Mouse (Mus musculus) G1E (cell line): Measurements from ENCODE around the gene Hs3st3a1. TPM values are rescaled to one million over a fixed set of nuclear protein-coding genes. Genes with fewer than 3 reads are reported as not detected.

Experiments
- ATAC-seq: 2 replicates; pipeline ENCODE4 v1.8.0; 2016; ENCODE audit warnings: mild to moderate bottlenecking; ENCODE audit not compliant: insufficient number of reproducible peaks, poor library complexity, low FRiP score, severe bottlenecking; ENCODE audit errors: extremely low read depth
- DNase-seq: peaks from one replicate; pipeline ENCODE4 v3.0.0; 2012; ENCODE audit warnings: low spot score
- H3K27me3 ChIP-seq: 2 replicates; pipeline ENCODE4 v1.6.1; 2012; ENCODE audit warnings: mild to moderate bottlenecking, low read length, inconsistent platforms; ENCODE audit not compliant: insufficient read depth
- H3K36me3 ChIP-seq: replicated peaks from 2 replicates; pipeline ENCODE3; 2012; ENCODE audit warnings: mild to moderate bottlenecking, inconsistent platforms
- H3K4me1 ChIP-seq: 2 replicates; pipeline ENCODE4 v1.6.1; 2012; ENCODE audit warnings: low read depth, low read length, inconsistent platforms, mixed read lengths; ENCODE audit not compliant: insufficient read depth
- H3K4me3 ChIP-seq: 2 replicates; pipeline ENCODE4 v1.5.1; 2012; ENCODE audit warnings: low read depth, mild to moderate bottlenecking, inconsistent platforms, low read length, moderate library complexity, mixed read lengths
- H3K9me3 ChIP-seq: replicated peaks from 2 replicates; pipeline ENCODE4 v1.6.1; 2012; ENCODE audit warnings: inconsistent platforms
- CTCF ChIP-seq: IDR thresholded peaks from 2 replicates; pipeline ENCODE4 v1.5.1; 2012; ENCODE audit warnings: low read depth, low read length, inconsistent platforms, mixed read lengths
- GATA1 ChIP-seq: IDR thresholded peaks from 2 replicates; pipeline ENCODE4 v1.6.1; 2012; ENCODE audit warnings: borderline replicate concordance, low read length, inconsistent platforms, mixed read lengths
- GATA2 ChIP-seq: IDR thresholded peaks from 2 replicates; pipeline ENCODE4 v1.6.1; 2012; ENCODE audit warnings: low read depth, low read length, inconsistent platforms, borderline replicate concordance
- POLR2AphosphoS5 ChIP-seq: IDR thresholded peaks from 2 replicates; pipeline ENCODE4 v1.6.1; 2012; ENCODE audit warnings: low read depth, low read length, inconsistent platforms; ENCODE audit not compliant: insufficient replicate concordance
- TAL1 ChIP-seq: conservative IDR thresholded peaks from 2 replicates; pipeline ENCODE4 v1.6.1; 2012; ENCODE audit warnings: low read depth, low read length, inconsistent platforms, mixed read lengths
- polyA plus RNA-seq: library from polyadenylated mRNA; stranded (reverse); fragments of >175 nt; gene quantifications from 2 replicates; pipeline ENCODE4 v1.2.3, GENCODE M21; 2012
- total RNA-seq, 2 experiments: library from RNA; stranded (forward) in 1 of 2; stranded (reverse) in 1 of 2; fragments of 200-1000 nt in 1 of 2; fragments of >200 nt in 1 of 2; fragmentation: Nextera tagmentation in 1 of 2; gene quantifications; 2 replicates each; pipeline ENCODE4 v1.2.3; 2014 to 2017

Gene Hs3st3a1
- total and polyA plus RNA-seq, 3 experiments: 0.05 TPM; not detected in 2

DNA sequence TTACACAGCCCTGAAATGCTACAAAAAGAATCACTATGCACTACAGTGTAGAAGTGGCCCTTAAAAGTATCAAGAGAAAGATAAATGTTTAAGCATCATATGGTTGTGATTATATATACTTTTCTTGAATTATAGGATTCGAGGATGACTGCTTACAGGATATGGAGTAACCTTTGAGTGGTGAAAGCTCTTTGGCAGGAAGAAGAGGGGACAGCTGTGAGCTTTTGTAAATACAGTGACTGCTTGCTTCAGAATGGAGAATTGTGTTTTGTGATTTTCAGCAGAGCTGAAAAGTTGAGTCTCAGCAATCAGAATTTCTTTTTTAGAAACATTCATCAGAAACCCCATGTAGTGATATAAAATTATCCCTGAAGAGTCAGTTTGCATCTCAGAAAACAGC lies 124.3 kb downstream of the Hs3st3a1 start:
- Histone ChIP-seq H3K27me3 (no peaks in the 10 kb centered on the region), H3K4me1 (no peaks in the 10 kb centered on the region), H3K4me3 (no peak overlapping the region), H3K9me3 (no peaks in the 10 kb centered on the region), H3K36me3 (no peaks in the 10 kb centered on the region)
- ATAC-seq (no peak), DNase-seq (no peak)
- TF ChIP-seq CTCF (no peak), GATA1 (no peak)

- Histone ChIP-seq H3K4me3 (no peak overlapping the region), H3K36me3 (no peaks in the 10 kb centered on the region), H3K4me1 (no peaks in the 10 kb centered on the region), H3K27me3 (no peaks in the 10 kb centered on the region), H3K9me3 (no peaks in the 10 kb centered on the region)
- no peak for ATAC-seq
- TF ChIP-seq GATA2: no peak
- TF ChIP-seq TAL1: no peak
- no peak for TF ChIP-seq CTCF
- no peak for TF ChIP-seq GATA1
- TF ChIP-seq POLR2AphosphoS5: no peak
- DNase-seq: no peak
Measured at GRCm38 (mm10) chr11:64560471-64560870, 125.3 kb downstream of the Hs3st3a1 start.

DNA sequence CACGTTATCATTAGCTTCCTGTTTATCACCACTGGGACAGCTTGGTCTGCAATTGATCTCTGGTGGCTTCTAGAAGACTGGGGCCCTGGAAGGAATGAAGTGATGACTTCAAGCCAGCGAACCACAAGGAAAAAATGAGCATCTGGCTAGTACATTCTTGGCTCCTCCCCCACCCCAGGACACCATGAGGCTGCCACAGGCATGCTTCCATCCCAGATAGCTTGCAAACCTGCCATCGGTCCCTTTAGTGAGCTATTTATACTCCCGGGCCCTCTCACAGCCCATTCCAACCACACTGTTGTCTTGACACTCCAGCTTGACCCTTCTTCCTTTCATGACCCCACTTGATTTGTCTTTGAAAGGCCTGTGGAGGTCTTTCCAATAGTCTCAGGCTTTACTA lies 127.6 kb downstream of the Hs3st3a1 start:
- no peak overlapping the region for H3K4me3 ChIP-seq
- no peaks in the 10 kb centered on the region for H3K4me1 ChIP-seq
- TF ChIP-seq POLR2AphosphoS5 (no peak), GATA2 (no peak), TAL1 (no peak), GATA1 (no peak), CTCF (no peak)
- no peak for ATAC-seq
- no peak for DNase-seq
- no peaks in the 10 kb centered on the region for H3K36me3 ChIP-seq
- no peaks in the 10 kb centered on the region for H3K9me3 ChIP-seq
- no peaks in the 10 kb centered on the region for H3K27me3 ChIP-seq

Other genes starting within 250 kb of the Hs3st3a1 start
- not detected in 2 replicates for gene F930015N05Rik, start 1.3 kb downstream of the Hs3st3a1 start, total RNA-seq (2014; fragmentation: Nextera tagmentation)
- gene F930015N05Rik, start 1.3 kb downstream of the Hs3st3a1 start, total RNA-seq (2017): not detected in 2 replicates
- not detected in 2 replicates for gene F930015N05Rik, start 1.3 kb downstream of the Hs3st3a1 start, polyA plus RNA-seq